Mouse (Mus musculus) MEL (cell line): Measurements from ENCODE around the gene Pi16. TPM values are rescaled to one million over a fixed set of nuclear protein-coding genes. Genes with fewer than 3 reads are reported as not detected.

Source experiments
- DNase-seq: peaks from one replicate; pipeline ENCODE4 v3.0.0; 2011; ENCODE audit warnings: low read depth, low spot score
- H3K27ac ChIP-seq: 2 replicates; pipeline ENCODE4 v1.5.1; 2012; ENCODE audit warnings: low read depth, mild to moderate bottlenecking, control low read depth, low read length, moderate library complexity; ENCODE audit not compliant: control insufficient read depth
- H3K27me3 ChIP-seq, 2 experiments: fragments of 150-350 bp in 1 of 2; sonication (generic) in 1 of 2; 2 replicates each; pipeline ENCODE4 v1.6.1; 2012; ENCODE audit warnings: low read length in 2 of 2, mild to moderate bottlenecking in 2 of 2, improper control_type of control experiment in 1 of 2, moderate library complexity in 1 of 2; ENCODE audit not compliant: insufficient read depth in 2 of 2, control insufficient read depth in 1 of 2
- H3K36me3 ChIP-seq, 2 experiments: 2 replicates each; pipeline ENCODE4 v1.6.1; 2012 to 2014; ENCODE audit warnings: low read length in 2 of 2, improper control_type of control experiment in 1 of 2, inconsistent platforms in 1 of 2, mild to moderate bottlenecking in 1 of 2; ENCODE audit not compliant: insufficient read depth in 2 of 2, control insufficient read depth in 1 of 2
- H3K4me1 ChIP-seq, 2 experiments: fragments of 150-350 bp in 1 of 2; sonication (generic) in 1 of 2; 2 replicates each; pipeline ENCODE4 v1.6.1; 2012; ENCODE audit warnings: low read length in 2 of 2, improper control_type of control experiment in 1 of 2, mild to moderate bottlenecking in 1 of 2; ENCODE audit not compliant: insufficient read depth in 2 of 2, control insufficient read depth in 1 of 2
- H3K4me3 ChIP-seq, 2 experiments: fragments of 150-350 bp in 1 of 2; sonication (generic) in 1 of 2; 2 replicates each; pipeline ENCODE4 v1.5.1; 2012; ENCODE audit warnings: low read depth in 2 of 2, low read length in 2 of 2, mild to moderate bottlenecking in 2 of 2, moderate library complexity in 2 of 2, control low read depth in 1 of 2, improper control_type of control experiment in 1 of 2; ENCODE audit not compliant: control insufficient read depth in 1 of 2, insufficient read depth in 1 of 2
- H3K79me2 ChIP-seq: 2 replicates; pipeline ENCODE4 v1.6.1; 2012; ENCODE audit warnings: mild to moderate bottlenecking, low read length, moderate library complexity; ENCODE audit not compliant: control insufficient read depth, poor library complexity, insufficient read depth
- H3K9ac ChIP-seq: 2 replicates; pipeline ENCODE4 v1.6.1; 2012; ENCODE audit warnings: low read depth, mild to moderate bottlenecking, control low read depth, low read length, moderate library complexity; ENCODE audit not compliant: control insufficient read depth, poor library complexity, severe bottlenecking
- H3K9me3 ChIP-seq: fragments of 150-350 bp; sonication (generic); replicated peaks from 2 replicates; pipeline ENCODE4 v1.6.1; 2012; ENCODE audit warnings: mild to moderate bottlenecking, low read length, improper control_type of control experiment, moderate library complexity; ENCODE audit not compliant: insufficient read depth
- CHD1 ChIP-seq: IDR thresholded peaks from 2 replicates; pipeline ENCODE4 v1.6.1; 2012; ENCODE audit warnings: low read depth, mild to moderate bottlenecking, inconsistent platforms, low read length, improper control_type of control experiment
- ELF1 ChIP-seq: IDR thresholded peaks from 2 replicates; pipeline ENCODE4 v1.6.1; 2014; ENCODE audit warnings: low read depth, mild to moderate bottlenecking, inconsistent platforms, low read length, improper control_type of control experiment, moderate library complexity
- HCFC1 ChIP-seq: IDR thresholded peaks from 2 replicates; pipeline ENCODE4 v1.6.1; 2012; ENCODE audit warnings: low read depth, mild to moderate bottlenecking, inconsistent platforms, low read length, improper control_type of control experiment, moderate library complexity
- JUND ChIP-seq: IDR thresholded peaks from 2 replicates; pipeline ENCODE4 v1.6.1; 2011; ENCODE audit warnings: low read depth, mild to moderate bottlenecking, improper control_type of control experiment, low read length
- MAX ChIP-seq: IDR thresholded peaks from 2 replicates; pipeline ENCODE4 v1.6.1; 2011; ENCODE audit warnings: low read length, improper control_type of control experiment
- MEF2A ChIP-seq: IDR thresholded peaks from 2 replicates; pipeline ENCODE4 v1.6.1; 2014; ENCODE audit warnings: low read depth, mild to moderate bottlenecking, inconsistent platforms, low read length, improper control_type of control experiment; ENCODE audit not compliant: poor library complexity, insufficient replicate concordance, severe bottlenecking; ENCODE audit errors: extremely low read depth
- MYC ChIP-seq: IDR thresholded peaks from 2 replicates; pipeline ENCODE4 v1.6.1; 2011; ENCODE audit warnings: low read depth, mild to moderate bottlenecking, low read length, improper control_type of control experiment, moderate library complexity
- NELFE ChIP-seq: IDR thresholded peaks from 2 replicates; pipeline ENCODE4 v1.6.1; 2011; ENCODE audit warnings: low read depth, low read length, improper control_type of control experiment
- POLR2A ChIP-seq, 2 experiments: IDR thresholded peaks; 2 replicates each; pipeline ENCODE4 v1.6.1; 2011 to 2012; ENCODE audit warnings: low read length in 2 of 2, mild to moderate bottlenecking in 2 of 2, control low read depth in 1 of 2, improper control_type of control experiment in 1 of 2, low read depth in 1 of 2, moderate library complexity in 1 of 2; ENCODE audit not compliant: control insufficient read depth in 1 of 2, insufficient read depth in 1 of 2, poor library complexity in 1 of 2
- RAD21 ChIP-seq: IDR thresholded peaks from 2 replicates; pipeline ENCODE4 v1.6.1; 2011; ENCODE audit warnings: mild to moderate bottlenecking, low read depth, low read length, improper control_type of control experiment
- SIN3A ChIP-seq: IDR thresholded peaks from 2 replicates; pipeline ENCODE4 v1.6.1; 2012; ENCODE audit warnings: low read length, improper control_type of control experiment, inconsistent platforms
- SMC3 ChIP-seq: IDR thresholded peaks from 2 replicates; pipeline ENCODE4 v1.6.1; 2011; ENCODE audit warnings: low read depth, low read length, improper control_type of control experiment
- USF1 ChIP-seq: IDR thresholded peaks from 2 replicates; pipeline ENCODE4 v1.6.1; 2014; ENCODE audit warnings: low read depth, mild to moderate bottlenecking, inconsistent platforms, low read length, improper control_type of control experiment, moderate library complexity
- USF2 ChIP-seq, 2 experiments: IDR thresholded peaks; 2 replicates each; pipeline ENCODE4 v1.6.1; 2011 to 2012; ENCODE audit warnings: improper control_type of control experiment in 2 of 2, low read length in 2 of 2, borderline replicate concordance in 1 of 2, inconsistent platforms in 1 of 2, low read depth in 1 of 2, mild to moderate bottlenecking in 1 of 2; ENCODE audit not compliant: insufficient read depth in 1 of 2
- ZC3H11A ChIP-seq: IDR thresholded peaks from 2 replicates; pipeline ENCODE4 v1.6.1; 2012; ENCODE audit warnings: low read depth, mild to moderate bottlenecking, inconsistent platforms, low read length, improper control_type of control experiment
- ZKSCAN1 ChIP-seq: IDR thresholded peaks from 2 replicates; pipeline ENCODE4 v1.6.1; 2012; ENCODE audit warnings: low read depth, mild to moderate bottlenecking, inconsistent platforms, low read length, improper control_type of control experiment, moderate library complexity
- polyA plus RNA-seq, 2 experiments: library from polyadenylated mRNA; stranded (reverse) in 1 of 2; unstranded in 1 of 2; fragments of >175 nt in 1 of 2; fragments of >200 nt in 1 of 2; gene quantifications; 2 replicates each; pipeline versions ENCODE4 v1.2.1 to v1.2.4; 2012; ENCODE audit warnings: low replicate concordance in 2 of 2, low read depth in 1 of 2; ENCODE audit not compliant: insufficient read length in 2 of 2, insufficient read depth in 1 of 2, missing spikeins in 1 of 2
- total RNA-seq: library from RNA; depleted of rRNA; stranded (reverse); fragments of 300-350 nt; gene quantifications from 2 replicates; pipeline ENCODE4 v1.2.3, GENCODE M21; 2012

The Pi16 gene
- total and polyA plus RNA-seq, 3 experiments = 0.08 to 0.42 TPM; not detected in 1

DNA sequence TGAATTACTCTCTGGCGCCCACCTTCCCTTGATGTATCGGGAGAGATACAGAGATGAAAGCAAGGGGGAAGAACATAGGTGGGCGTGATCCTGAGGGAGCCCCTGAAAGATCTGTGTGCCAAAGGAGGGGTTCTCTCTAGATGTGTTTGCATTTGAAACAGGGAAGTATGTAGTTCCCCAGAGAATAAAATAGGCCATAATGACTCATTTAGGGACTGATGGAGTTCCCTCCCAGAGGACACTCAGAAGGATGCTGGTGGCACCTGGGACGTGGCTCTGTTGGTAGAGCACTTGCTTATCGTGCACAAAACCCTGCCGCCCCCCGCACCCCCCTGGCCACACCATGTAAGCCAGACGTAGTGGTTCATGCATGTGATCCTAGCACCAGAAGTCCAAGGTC lies 45.6 kb downstream of the Pi16 start:
- H3K36me3 ChIP-seq = peaks cover 0 to 9% of the 10 kb centered on the region in 2 experiments; a peak in 2 of 4 replicates
- no peak overlapping the region for H3K27ac ChIP-seq
- no peaks in the 10 kb centered on the region for H3K27me3 ChIP-seq
- H3K9me3 ChIP-seq = no peaks in the 10 kb centered on the region
- H3K79me2 ChIP-seq = no peaks in the 10 kb centered on the region
- TF ChIP-seq JUND = no peak
- no peak for TF ChIP-seq ELF1
- no peak for TF ChIP-seq USF1
- TF ChIP-seq HCFC1 = no peak
- H3K4me1 ChIP-seq = peaks cover 0 to 10% of the 10 kb centered on the region in 2 experiments; a peak in 2 of 4 replicates
- H3K4me3 ChIP-seq = no peak overlapping the region
- no peak overlapping the region for H3K9ac ChIP-seq
- no peak for DNase-seq

DNA sequence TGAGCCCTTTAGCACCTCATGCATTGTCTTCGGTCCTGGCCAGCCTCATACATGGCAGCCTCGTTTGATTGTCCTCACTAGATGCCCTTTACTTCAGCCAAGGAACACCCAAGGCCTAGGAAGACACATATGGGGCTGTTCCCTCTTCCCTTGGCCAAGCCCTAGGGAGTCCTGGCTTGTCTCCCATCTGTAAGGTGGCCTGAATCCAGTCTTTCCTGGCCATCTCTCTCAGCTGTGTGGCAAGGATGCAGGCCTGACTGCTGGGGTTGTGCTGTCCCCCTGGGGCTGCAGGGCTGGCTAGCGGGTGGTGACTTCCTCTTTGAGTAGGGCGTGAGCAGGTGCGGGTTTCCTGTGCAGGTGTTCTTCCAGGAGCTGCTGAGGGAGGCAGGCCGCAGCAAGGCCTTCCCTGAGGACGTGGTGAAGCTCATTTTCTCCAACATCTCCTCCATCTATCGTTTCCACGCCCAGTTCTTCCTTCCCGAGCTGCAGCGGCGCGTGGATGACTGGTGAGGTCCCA lies 47.7 kb downstream of the Pi16 start:
- no peak overlapping the region for H3K4me3 ChIP-seq
- no peaks in the 10 kb centered on the region for H3K9me3 ChIP-seq
- no peak overlapping the region for H3K9ac ChIP-seq
- no peaks in the 10 kb centered on the region for H3K79me2 ChIP-seq
- H3K27me3 ChIP-seq = no peaks in the 10 kb centered on the region
- peaks cover 0 to 9% of the 10 kb centered on the region in 2 experiments; a peak in 2 of 4 replicates for H3K36me3 ChIP-seq
- no peak for DNase-seq
- TF ChIP-seq MAX (no peak), NELFE (no peak), ELF1 (no peak), USF2 (IDR thresholded peaks at IDR 0.05; ENCODE audit: borderline replicate concordance in 1 of 2, insufficient read depth in 1 of 2, low read depth in 1 of 2, low read length in 2 of 2) (no peak), RAD21 (no peak), MYC (no peak), POLR2A (IDR thresholded peaks at IDR 0.05; ENCODE audit: control insufficient read depth in 1 of 2, insufficient read depth in 1 of 2, low read depth in 1 of 2, low read length in 2 of 2, poor library complexity in 1 of 2) (no peak), MEF2A (no peak), USF1 (no peak), ZKSCAN1 (no peak), CHD1 (no peak), SMC3 (no peak), ZC3H11A (no peak), SIN3A (no peak)
- TF ChIP-seq, all 39 proteins: peak for 0
- H3K27ac ChIP-seq = no peak overlapping the region
- H3K4me1 ChIP-seq = peaks cover 0 to 10% of the 10 kb centered on the region in 2 experiments; a peak in 2 of 4 replicates
